Mouse (Mus musculus) lung, postnatal 14 days (tissue): Measurements from ENCODE around the gene Nup37.

Experiments used
- DNase-seq: peaks from one replicate; pipeline ENCODE4 v3.0.0; 2021

The Nup37 gene

GRCm38 (mm10) chr10:88146707-88147477 lies at the start of gene Nup37, which contains the start of gene Parpbp:
Nup37 (plus strand) TSS chr10:88146992.
Parpbp (minus strand) TSS chr10:88146941.
- DNase-seq = peak; percentile 87

- no peak for DNase-seq
Observed at GRCm38 (mm10) chr10:88106169-88106568, 40.6 kb upstream of the Nup37 start.

- no peak for DNase-seq
Observed at GRCm38 (mm10) chr10:88113290-88113689, 33.5 kb upstream of the Nup37 start.

- DNase-seq = no peak
Observed at GRCm38 (mm10) chr10:88119721-88120120, 27.1 kb upstream of the Nup37 start.

- no peak for DNase-seq
Observed at GRCm38 (mm10) chr10:88135630-88136029, 11.2 kb upstream of the Nup37 start.

GRCm38 (mm10) chr10:88146187-88146586 lies 605 bp upstream of the Nup37 start:
- no peak for DNase-seq

- no peak for DNase-seq
Observed at GRCm38 (mm10) chr10:88150381-88150780, 3.6 kb downstream of the Nup37 start.

GRCm38 (mm10) chr10:88151658-88152057 lies 4.9 kb downstream of the Nup37 start:
- no peak for DNase-seq

- no peak for DNase-seq
Observed at GRCm38 (mm10) chr10:88162096-88162495, 15.3 kb downstream of the Nup37 start.

GRCm38 (mm10) chr10:88162676-88163075 lies 15.9 kb downstream of the Nup37 start:
- no peak for DNase-seq

GRCm38 (mm10) chr10:88166158-88166557 lies 19.4 kb downstream of the Nup37 start:
- DNase-seq = peak; percentile 6

- DNase-seq = no peak
Observed at GRCm38 (mm10) chr10:88167438-88168077, 20.8 kb downstream of the Nup37 start.

GRCm38 (mm10) chr10:88200541-88200940 lies 53.7 kb downstream of the Nup37 start:
- DNase-seq = peak; percentile 5

- DNase-seq = peak; percentile 91
Observed at GRCm38 (mm10) chr10:88200951-88201638, 54.3 kb downstream of the Nup37 start, which contains the start of gene Washc3. Washc3 (plus strand) TSS chr10:88201093.

- no peak for DNase-seq
Observed at GRCm38 (mm10) chr10:88201650-88202049, 54.9 kb downstream of the Nup37 start.

GRCm38 (mm10) chr10:88202581-88202980 lies 55.8 kb downstream of the Nup37 start:
- no peak for DNase-seq

- no peak for DNase-seq
Observed at GRCm38 (mm10) chr10:88203236-88203635, 56.4 kb downstream of the Nup37 start.

GRCm38 (mm10) chr10:88212644-88213043 lies 65.9 kb downstream of the Nup37 start:
- no peak for DNase-seq

GRCm38 (mm10) chr10:88214800-88215514 lies 68.2 kb downstream of the Nup37 start:
- DNase-seq = no peak

GRCm38 (mm10) chr10:88218161-88218560 lies 71.4 kb downstream of the Nup37 start:
- DNase-seq = no peak

GRCm38 (mm10) chr10:88221718-88222117 lies 74.9 kb downstream of the Nup37 start:
- DNase-seq = no peak

- no peak for DNase-seq
Observed at GRCm38 (mm10) chr10:88225421-88225820, 78.6 kb downstream of the Nup37 start.

- no peak for DNase-seq
Observed at GRCm38 (mm10) chr10:88227962-88228361, 81.2 kb downstream of the Nup37 start.
